Mouse (Mus musculus) lung, adult 2 months (tissue): Measurements from ENCODE around the gene Actr5.

ENCODE experiments used
- CTCF ChIP-seq: fragments of 200-500 bp; IDR thresholded peaks from 2 replicates; pipeline ENCODE4 v1.5.1; 2011; ENCODE audit warnings: mild to moderate bottlenecking, low read length, control low read depth; ENCODE audit not compliant: insufficient read depth
- POLR2A ChIP-seq: fragments of 200-500 bp; IDR thresholded peaks from 2 replicates; pipeline ENCODE4 v1.6.1; 2011; ENCODE audit warnings: low read depth, mild to moderate bottlenecking, control low read depth, low read length, borderline replicate concordance; ENCODE audit errors: extremely low read depth

GRCm38 (mm10) chr2:158667671-158668432 is 43.2 kb downstream of the Actr5 start:
- TF ChIP-seq CTCF (no peak), POLR2A (0 out of 2 replicates have a peak, but pooled peaks have one; percentile 9)
